Mouse (Mus musculus) ES-E14 (cell line): ENCODE measurements around the gene Pstpip1.

Source experiments
- MAFK ChIP-seq: IDR thresholded peaks from 2 replicates; pipeline ENCODE4 v1.6.1; 2014; ENCODE audit warnings: mild to moderate bottlenecking, low read depth, low read length, inconsistent platforms; ENCODE audit not compliant: insufficient read depth
- ZNF384 ChIP-seq: IDR thresholded peaks from 2 replicates; pipeline ENCODE4 v1.6.1; 2012; ENCODE audit warnings: low read depth, low read length, inconsistent platforms

DNA sequence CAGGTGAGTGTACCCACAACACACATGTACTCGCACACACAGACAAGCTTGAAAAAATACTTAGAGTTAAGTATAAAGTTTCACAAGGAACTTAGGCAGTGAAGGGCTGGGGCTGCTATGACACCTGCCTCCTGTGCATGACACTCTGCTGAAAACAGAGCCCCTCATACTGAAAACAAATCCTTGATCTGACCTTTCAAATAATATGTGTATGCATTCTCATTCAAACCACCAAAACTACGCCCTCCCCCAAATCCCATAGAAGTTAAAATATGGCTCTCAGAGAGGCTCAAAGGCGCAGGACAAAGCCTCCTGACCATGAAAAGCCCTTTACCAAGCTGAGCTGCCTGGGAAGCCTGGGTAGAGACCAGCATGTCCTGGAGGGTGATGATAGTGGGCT, 85.6 kb downstream of the Pstpip1 start:
- no peak for TF ChIP-seq ZNF384
- TF ChIP-seq MAFK, result no peak
